Mouse (Mus musculus) mesoderm, embryonic 11.5 days (tissue): ENCODE results near the gene Ifit2.
"Not testable (repeated sequence)": the region's sequence is repeated elsewhere in the genome, so short reads cannot be mapped to it uniquely, and the experiment has no call there.

Experiments used
- DNase-seq: peaks from one replicate; pipeline ENCODE4 v3.0.0-alpha.2; 2012; ENCODE audit warnings: low read depth, low spot score

Ifit2 gene

GRCm38 (mm10) chr19:34596811-34597210, 46.3 kb downstream of the Ifit2 start:
- DNase-seq = no peak

GRCm38 (mm10) chr19:34598341-34598740, 47.8 kb downstream of the Ifit2 start:
- no peak for DNase-seq

- not testable (repeated sequence) for DNase-seq
Observed at GRCm38 (mm10) chr19:34599250-34599649, 48.8 kb downstream of the Ifit2 start.

GRCm38 (mm10) chr19:34601888-34602287, 51.4 kb downstream of the Ifit2 start, which contains the start of gene Ifit1bl1:
Gene Ifit1bl1 (minus strand): TSS chr19:34601956.
- DNase-seq = not testable (repeated sequence)

GRCm38 (mm10) chr19:34605472-34605871, 55.0 kb downstream of the Ifit2 start:
- no peak for DNase-seq

GRCm38 (mm10) chr19:34607237-34608051, 57.0 kb downstream of the Ifit2 start, which contains the start of gene Ifit3b:
Gene Ifit3b (plus strand): TSS chr19:34607970.
- not testable (repeated sequence) for DNase-seq

- not testable (repeated sequence) for DNase-seq
Observed at GRCm38 (mm10) chr19:34610118-34610517, 59.6 kb downstream of the Ifit2 start.

- DNase-seq = not testable (repeated sequence)
Observed at GRCm38 (mm10) chr19:34612243-34613001, 61.9 kb downstream of the Ifit2 start.

GRCm38 (mm10) chr19:34620871-34621270, 70.4 kb downstream of the Ifit2 start:
- no peak for DNase-seq

- DNase-seq = no peak
Observed at GRCm38 (mm10) chr19:34623781-34624180, 73.3 kb downstream of the Ifit2 start.

- DNase-seq = no peak
Observed at GRCm38 (mm10) chr19:34624663-34625062, 74.2 kb downstream of the Ifit2 start.
